Mouse (Mus musculus) E14TG2a.4 (cell line): ENCODE data around the gene Ttc9.

ENCODE experiments used
- CTCF ChIP-seq: conservative IDR thresholded peaks from 2 replicates; pipeline ENCODE4 v1.5.1; 2014; ENCODE audit warnings: low read length
- NANOG ChIP-seq: IDR thresholded peaks from 2 replicates; pipeline ENCODE4 v1.6.1; 2014; ENCODE audit warnings: borderline replicate concordance, low read length, mixed read lengths

- TF ChIP-seq CTCF (no peak), NANOG (no peak)
Observed at GRCm38 (mm10) chr12:81627426-81627825, 3.6 kb upstream of the Ttc9 start.
